Mouse (Mus musculus) embryo, embryonic 10.5 days (tissue): ENCODE data around the gene Mphosph9.
"Not testable (repeated sequence)": the region's sequence is repeated elsewhere in the genome, so short reads cannot be mapped to it uniquely, and the experiment has no call there.

Source experiments
- DNase-seq: peaks from one replicate; pipeline ENCODE4 v3.0.0-alpha.2; 2015; ENCODE audit warnings: low spot score

Gene Mphosph9

DNA sequence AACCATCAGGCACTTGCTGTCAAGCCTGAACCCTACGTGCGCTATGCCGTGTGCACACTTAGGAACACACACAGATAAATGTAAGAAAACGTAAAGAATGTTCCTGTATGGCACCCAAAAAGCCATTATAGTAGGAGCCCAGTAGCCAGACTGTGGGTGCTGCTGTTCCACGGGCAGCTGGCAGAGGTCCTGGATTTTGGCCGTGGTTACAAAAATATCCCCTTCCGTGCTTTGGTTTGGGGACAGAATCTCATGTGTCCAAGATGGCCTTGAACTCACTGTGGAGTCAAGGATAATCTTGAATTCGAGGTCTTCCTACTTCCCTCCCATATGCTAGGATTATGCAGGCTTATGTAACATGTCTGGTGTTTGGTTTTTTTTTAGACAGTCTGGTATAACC is 15.1 kb upstream of the Mphosph9 start:
- no peak for DNase-seq

- not testable (repeated sequence) for DNase-seq
These were observed 14.1 kb upstream of the Mphosph9 start for GRCm38 (mm10) chr5:124341753-124342339.

- no peak for DNase-seq
These were observed 11.0 kb upstream of the Mphosph9 start for GRCm38 (mm10) chr5:124338791-124339190.

- peak; percentile 51 for DNase-seq
These were observed 10.1 kb upstream of the Mphosph9 start for GRCm38 (mm10) chr5:124337909-124338308.

GRCm38 (mm10) chr5:124337103-124337502 is 9.3 kb upstream of the Mphosph9 start:
- DNase-seq = no peak

- DNase-seq = peak; percentile 73
These were observed 6.6 kb upstream of the Mphosph9 start for GRCm38 (mm10) chr5:124334392-124334791.

- DNase-seq = no peak
These were observed 2.3 kb upstream of the Mphosph9 start for GRCm38 (mm10) chr5:124330086-124330485.

GRCm38 (mm10) chr5:124326829-124327228 is 943 bp downstream of the Mphosph9 start:
- DNase-seq = no peak

GRCm38 (mm10) chr5:124317648-124318047 is 10.1 kb downstream of the Mphosph9 start:
- no peak for DNase-seq

GRCm38 (mm10) chr5:124315941-124316340 is 11.8 kb downstream of the Mphosph9 start:
- DNase-seq = no peak

GRCm38 (mm10) chr5:124315498-124315897 is 12.3 kb downstream of the Mphosph9 start:
- no peak for DNase-seq

DNA sequence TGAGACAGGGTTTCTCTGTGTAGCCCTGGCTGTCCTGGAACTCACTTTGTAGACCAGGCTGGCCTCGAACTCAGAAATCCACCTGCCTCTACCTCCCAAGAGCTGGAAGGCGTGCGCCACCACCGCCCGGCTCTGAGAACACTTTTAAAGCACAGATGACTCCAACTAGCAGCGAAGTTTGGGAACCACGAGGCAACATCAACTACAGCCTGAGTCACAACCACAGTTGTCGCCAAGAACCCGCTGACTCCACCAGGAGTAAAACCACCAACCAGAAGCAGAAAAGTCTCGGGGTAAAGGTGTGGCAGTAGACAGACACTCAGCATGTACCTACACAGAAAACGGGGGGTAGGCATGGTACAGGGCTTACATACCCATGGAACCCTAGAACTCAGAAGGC is 17.7 kb downstream of the Mphosph9 start:
- no peak for DNase-seq

GRCm38 (mm10) chr5:124309155-124309554 is 18.6 kb downstream of the Mphosph9 start:
- DNase-seq = no peak

DNA sequence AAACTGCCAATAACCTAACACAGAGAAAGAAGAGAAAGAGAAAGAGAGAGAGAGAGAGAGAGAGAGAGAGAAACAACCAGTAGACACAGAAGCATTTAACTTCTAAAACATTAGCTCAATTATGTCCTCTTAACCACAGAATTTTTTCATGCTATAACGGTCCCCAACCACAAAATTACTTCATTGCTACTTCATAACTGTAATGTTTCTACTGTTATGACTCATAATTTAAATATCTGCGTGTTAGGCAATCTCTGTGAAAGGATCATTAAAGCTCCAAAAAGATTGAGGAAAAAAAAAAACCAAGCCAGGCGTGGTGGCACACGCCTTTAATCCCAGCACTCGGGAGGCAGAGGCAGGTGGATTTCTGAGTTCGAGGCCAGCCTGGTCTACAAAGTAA is 24.9 kb downstream of the Mphosph9 start:
- not testable (repeated sequence) for DNase-seq

GRCm38 (mm10) chr5:124300132-124300531 is 27.6 kb downstream of the Mphosph9 start:
- no peak for DNase-seq

GRCm38 (mm10) chr5:124299307-124299706 is 28.5 kb downstream of the Mphosph9 start:
- peak; percentile 49 for DNase-seq

GRCm38 (mm10) chr5:124296475-124296874 is 31.3 kb downstream of the Mphosph9 start:
- DNase-seq = no peak

DNA sequence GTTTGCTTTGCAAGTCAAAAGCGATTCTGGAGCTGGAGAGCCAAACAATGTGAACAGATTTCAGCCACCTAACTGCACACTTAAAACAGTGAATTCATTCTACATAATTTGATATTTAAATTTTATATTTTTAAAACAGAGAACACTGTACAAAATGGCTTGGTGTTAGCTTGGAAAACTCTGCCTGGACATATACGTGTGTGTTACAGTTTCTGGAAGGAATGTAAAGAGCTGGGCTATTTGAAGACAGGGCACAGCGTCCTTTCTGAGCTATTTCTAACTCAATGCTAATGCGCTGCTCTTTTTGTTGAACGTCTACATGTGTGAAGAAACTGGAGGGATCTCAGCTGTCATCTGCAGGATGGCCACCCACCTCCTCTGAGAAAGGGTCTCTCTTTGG is 33.8 kb downstream of the Mphosph9 start:
- DNase-seq = no peak

- no peak for DNase-seq
These were observed 37.6 kb downstream of the Mphosph9 start for GRCm38 (mm10) chr5:124290216-124290615.

- DNase-seq = no peak
These were observed 40.0 kb downstream of the Mphosph9 start for GRCm38 (mm10) chr5:124287616-124288247.

DNA sequence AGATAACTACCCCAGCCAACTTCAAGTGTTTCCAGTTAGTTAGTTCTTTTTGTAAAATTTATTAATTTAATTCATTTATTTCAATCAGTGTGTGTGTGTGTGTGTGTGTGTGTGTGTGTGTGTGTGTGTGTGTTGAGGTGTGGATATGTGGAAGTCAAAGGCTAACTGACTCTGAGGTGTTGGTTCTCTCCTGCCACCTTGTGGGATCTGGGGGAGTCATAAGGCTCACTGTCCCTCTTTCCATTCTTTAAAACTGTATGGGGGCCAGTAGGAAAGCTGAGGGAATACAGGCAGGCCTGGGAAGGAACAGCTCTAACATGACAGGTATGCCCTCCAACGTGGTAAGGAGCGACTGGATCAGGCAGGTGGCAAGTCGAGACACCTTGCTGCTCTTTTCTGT is 43.4 kb downstream of the Mphosph9 start:
- DNase-seq = peak; percentile 31

DNA sequence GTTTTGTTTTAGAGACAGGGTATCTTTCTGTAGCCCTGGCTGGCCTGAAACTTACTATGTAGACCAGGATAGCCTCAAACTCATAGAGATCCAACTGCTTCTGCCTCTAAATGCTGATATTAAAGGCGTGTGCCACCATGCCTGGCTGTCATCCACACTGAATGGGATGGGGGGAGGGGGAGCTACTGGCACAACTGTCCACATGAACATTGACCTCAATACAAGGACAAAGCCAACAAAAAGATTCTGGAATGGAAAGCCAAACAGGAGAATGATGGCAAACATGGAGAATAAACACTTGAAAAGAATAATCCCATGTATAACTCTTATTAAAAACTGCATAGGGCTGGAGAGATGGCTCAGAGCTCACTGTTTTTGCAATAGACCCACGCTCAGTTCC is 44.9 kb downstream of the Mphosph9 start:
- DNase-seq = no peak

DNA sequence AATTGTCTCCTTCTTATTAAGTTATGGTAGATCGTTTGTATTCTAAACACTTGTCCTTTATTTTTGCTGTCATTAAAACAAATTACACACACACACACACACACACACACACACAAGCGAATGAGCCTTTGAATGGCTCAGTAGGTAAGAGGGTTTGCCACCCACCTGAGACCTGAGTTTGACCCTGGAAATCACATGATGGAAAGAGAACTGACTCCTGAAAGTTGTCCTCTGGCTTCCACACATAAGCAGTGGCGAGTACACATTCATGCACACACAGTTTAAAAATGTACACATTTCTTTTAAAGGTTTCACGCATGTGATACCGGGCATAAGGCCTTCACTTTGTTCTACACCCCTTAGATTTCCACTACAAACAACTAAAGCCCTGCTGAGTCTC is 57.5 kb downstream of the Mphosph9 start:
- DNase-seq = no peak

DNA sequence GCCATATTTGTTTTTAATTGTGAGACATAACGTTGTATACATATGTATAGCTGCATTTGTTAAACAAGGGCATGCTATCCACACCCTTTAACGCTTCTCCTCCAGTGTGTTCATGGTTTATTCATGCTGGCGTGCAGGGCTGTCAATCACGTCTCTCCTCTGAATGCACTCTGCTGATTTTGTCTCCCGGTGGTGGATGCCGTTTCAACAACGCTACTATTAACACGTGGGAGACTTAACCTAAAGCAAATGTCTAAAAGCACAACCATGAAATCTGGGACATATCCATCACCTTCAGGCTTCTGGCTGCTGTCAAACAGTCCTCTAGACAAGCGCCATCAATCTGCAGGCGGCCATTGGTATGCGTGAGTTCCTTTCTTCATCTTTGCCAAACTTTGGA is 58.1 kb downstream of the Mphosph9 start:
- no peak for DNase-seq
